Mouse (Mus musculus) fat pad, adult 2 months (tissue): ENCODE data around the gene Pcgf5.

Experiments
- DNase-seq: peaks from one replicate; pipeline ENCODE4 v3.0.0-alpha.2; 2011; ENCODE audit warnings: low read depth, low spot score; ENCODE audit errors: extremely low read depth

Gene Pcgf5

GRCm38 (mm10) chr19:36477151-36477550 lies 129.0 kb downstream of the Pcgf5 start:
- DNase-seq = no peak

- DNase-seq = no peak
Measured at GRCm38 (mm10) chr19:36477684-36478083, 129.6 kb downstream of the Pcgf5 start.

GRCm38 (mm10) chr19:36490911-36491310 lies 142.8 kb downstream of the Pcgf5 start:
- DNase-seq = no peak

GRCm38 (mm10) chr19:36495555-36495954 lies 147.4 kb downstream of the Pcgf5 start:
- no peak for DNase-seq

- no peak for DNase-seq
Measured at GRCm38 (mm10) chr19:36496532-36496931, 148.4 kb downstream of the Pcgf5 start.

- no peak for DNase-seq
Measured at GRCm38 (mm10) chr19:36497067-36497466, 149.0 kb downstream of the Pcgf5 start.

GRCm38 (mm10) chr19:36497744-36498143 lies 149.6 kb downstream of the Pcgf5 start:
- no peak for DNase-seq

GRCm38 (mm10) chr19:36504716-36505115 lies 156.6 kb downstream of the Pcgf5 start:
- no peak for DNase-seq
